Mouse (Mus musculus): ENCODE measurements at regions not wholly inside any gene's neighbourhood (a gene's known extent, or its start where the extent isn't known, plus 50 kb on each side); places are given as distances from the start of the nearest gene placed in this dataset.
A peak's percentile ranks its signal among the peaks of the same experiment; 100 is the strongest.

- Histone ChIP-seq H3K4me3 (ENCODE audit: insufficient read depth, low read length) (no peak overlapping the region), H3K27ac (ENCODE audit: insufficient read depth, low read length) (no peak overlapping the region), H3K4me1 (ENCODE audit: control insufficient read depth, insufficient read depth, low read length) (no peaks in the 10 kb centered on the region; the same call in 1 of the 2 replicates)
- TF ChIP-seq CTCF (IDR thresholded peaks at IDR 0.05; ENCODE audit: extremely low read depth, insufficient read depth, low read length) (peak; percentile 20; the same call in 1 of the 2 replicates), POLR2A (IDR thresholded peaks at IDR 0.05; ENCODE audit: extremely low read depth, insufficient read depth, low read length) (no peak)
Observed at GRCm38 (mm10) chrX:143996716-143997115, 63.6 kb upstream of the Dcx start.

Measured in cortical plate, adult 2 months (tissue).